Mouse (Mus musculus) kidney, postnatal 0 days (tissue): Measurements from ENCODE around the gene Blzf1. TPM values are rescaled to one million over a fixed set of nuclear protein-coding genes. Genes with fewer than 3 reads are reported as not detected.

Source experiments
- ATAC-seq: fragments of 200-750 bp; cut with Nextera tagmentation; replicated peaks from 2 replicates; pipeline ENCODE4 v1.8.0; 2017; ENCODE audit warnings: low read depth, moderate number of reproducible peaks, moderate TSS enrichment, moderate library complexity; ENCODE audit not compliant: low FRiP score
- DNase-seq: peaks from one replicate; pipeline ENCODE4 v3.0.0-alpha.2; 2016; ENCODE audit warnings: low spot score
- H3K27ac ChIP-seq: fragments of 300-500 bp; sonication (generic); 2 replicates; pipeline ENCODE4 v1.5.1; 2014; ENCODE audit warnings: mild to moderate bottlenecking
- H3K27me3 ChIP-seq: fragments of 300-500 bp; sonication (generic); 2 replicates; pipeline ENCODE4 v1.6.1; 2014; ENCODE audit warnings: low read length, mixed read lengths; ENCODE audit not compliant: insufficient read depth
- H3K36me3 ChIP-seq: fragments of 300-500 bp; sonication (generic); 2 replicates; pipeline ENCODE4 v1.6.1; 2014; ENCODE audit warnings: low read length, mixed read lengths; ENCODE audit not compliant: insufficient read depth
- H3K4me1 ChIP-seq: fragments of 300-500 bp; sonication (generic); replicated peaks from 2 replicates; pipeline ENCODE4 v1.6.1; 2014; ENCODE audit warnings: antibody characterized with exemption, low read length, mixed read lengths; ENCODE audit not compliant: insufficient read depth
- H3K4me2 ChIP-seq: fragments of 300-500 bp; sonication (generic); 2 replicates; pipeline ENCODE4 v1.6.1; 2014; ENCODE audit warnings: mild to moderate bottlenecking, low read length, moderate library complexity, mixed read lengths
- H3K4me3 ChIP-seq: fragments of 300-500 bp; sonication (generic); replicated peaks from 2 replicates; pipeline ENCODE4 v1.5.1; 2014; ENCODE audit warnings: low read depth, low read length
- H3K9ac ChIP-seq: fragments of 300-500 bp; sonication (generic); 2 replicates; pipeline ENCODE4 v1.6.1; 2014; ENCODE audit warnings: low read depth, low read length
- H3K9me3 ChIP-seq: fragments of 300-500 bp; sonication (generic); replicated peaks from 2 replicates; pipeline ENCODE4 v1.6.1; 2016; ENCODE audit warnings: low read length, inconsistent platforms, mixed read lengths
- CTCF ChIP-seq: IDR thresholded peaks from 2 replicates; pipeline ENCODE4 v1.5.1; 2016; ENCODE audit warnings: antibody characterized with exemption, low read depth, mild to moderate bottlenecking, moderate library complexity
- WGBS: fragments of 180-500 bp; shearing (Covaris S2); extraction: QIAGEN DNeasy Blood & Tissue Kit; methylation state at CpG from one replicate; pipeline ENCODE4 v1.1.7; 2014; 5-methylcytosine and 5-hydroxymethylcytosine counted together
- polyA plus RNA-seq: library from polyadenylated mRNA; unstranded; fragments of >200 nt; fragmentation: Nextera tagmentation; extraction: Ambion mirVana; gene quantifications from 2 replicates; pipeline ENCODE4 v1.2.1, GENCODE M21; 2015

Gene Blzf1
- polyA plus RNA-seq, 1 experiment from 2014 or later: 25.0 TPM

DNA sequence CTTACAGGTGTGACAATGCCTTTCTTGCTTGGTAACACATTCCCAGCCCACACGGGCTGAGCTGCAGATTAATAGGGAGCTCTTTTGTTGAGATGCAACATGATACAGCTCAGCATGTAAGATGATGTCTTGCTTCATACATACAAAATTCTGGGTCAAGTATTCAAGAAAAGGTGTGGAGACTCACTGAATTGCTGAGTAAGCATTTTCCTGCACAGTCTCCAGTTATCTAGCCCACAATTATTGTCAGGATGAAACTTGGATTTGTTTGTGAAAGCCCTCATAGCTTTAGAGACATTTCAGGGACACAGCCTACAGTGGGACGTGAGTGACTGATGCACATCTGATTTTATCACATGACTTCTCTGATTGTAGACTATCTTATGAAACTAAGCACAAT is 65.8 kb downstream of the Blzf1 start:
- no peak overlapping the region for H3K4me3 ChIP-seq
- 77% methylated on average over 2 of the region's 2 CpGs for WGBS
- H3K9me3 ChIP-seq: no peaks in the 10 kb centered on the region
- H3K36me3 ChIP-seq: no peaks in the 10 kb centered on the region
- H3K4me2 ChIP-seq: no peak overlapping the region
- no peak for ATAC-seq
- no peaks in the 10 kb centered on the region for H3K4me1 ChIP-seq
- no peak overlapping the region for H3K9ac ChIP-seq
- no peaks in the 10 kb centered on the region for H3K27me3 ChIP-seq
- no peak for TF ChIP-seq CTCF
- H3K27ac ChIP-seq: no peak overlapping the region
- DNase-seq: no peak

Other genes starting within 250 kb of the Blzf1 start
- 0.45 and 0.85 TPM in 2 replicates for gene Sell, start 245.5 kb downstream of the Blzf1 start, polyA plus RNA-seq
- 0.17 and 2.0 TPM in 2 replicates for gene Selp, start 192.2 kb downstream of the Blzf1 start, polyA plus RNA-seq
- gene F5, start 155.7 kb downstream of the Blzf1 start, polyA plus RNA-seq: 0.21 and 0.29 TPM in 2 replicates
- 8.6 and 8.7 TPM in 2 replicates for gene Slc19a2, start 58.4 kb downstream of the Blzf1 start, polyA plus RNA-seq
- gene Ccdc181, start 31.9 kb downstream of the Blzf1 start, polyA plus RNA-seq: 15.7 and 16.6 TPM in 2 replicates
- gene Nme7, start 3.4 kb downstream of the Blzf1 start, polyA plus RNA-seq: 41.7 and 42.0 TPM in 2 replicates
- 720 and 731 TPM in 2 replicates for gene Atp1b1, start 150.9 kb upstream of the Blzf1 start, polyA plus RNA-seq